Mouse (Mus musculus) olfactory bulb, adult 2 months (tissue): ENCODE results near the gene Rgmb.

Experiments used
- CTCF ChIP-seq: fragments of 200-500 bp; IDR thresholded peaks from 2 replicates; pipeline ENCODE4 v1.5.1; 2012; ENCODE audit warnings: low read depth, mild to moderate bottlenecking, low read length, moderate library complexity; ENCODE audit not compliant: insufficient read depth
- POLR2A ChIP-seq: fragments of 200-500 bp; IDR thresholded peaks from 2 replicates; pipeline ENCODE4 v1.6.1; 2012; ENCODE audit warnings: mild to moderate bottlenecking, low read depth, low read length, moderate library complexity; ENCODE audit not compliant: insufficient read depth

DNA sequence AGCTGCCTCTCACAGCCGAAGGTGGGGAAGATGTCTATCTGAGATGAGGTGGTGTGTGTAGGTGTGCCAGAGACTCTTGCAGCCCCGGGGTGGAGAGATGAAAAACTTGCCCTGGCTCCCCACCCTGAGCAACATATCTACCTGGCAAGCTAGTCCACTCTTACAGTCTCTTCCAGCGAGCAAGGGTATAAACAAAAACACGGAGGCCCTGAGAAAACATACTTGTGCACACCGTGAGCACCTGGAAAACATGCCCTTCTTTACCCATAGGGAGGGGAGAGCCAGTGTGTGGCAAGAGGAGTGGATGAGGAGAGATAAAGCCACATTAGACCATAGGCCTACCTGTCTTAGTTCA lies 13.8 kb downstream of the Rgmb start:
- TF ChIP-seq CTCF, result no peak
- TF ChIP-seq POLR2A, result no peak
